Mouse (Mus musculus): Measurements from ENCODE around the gene Plek.

DNA sequence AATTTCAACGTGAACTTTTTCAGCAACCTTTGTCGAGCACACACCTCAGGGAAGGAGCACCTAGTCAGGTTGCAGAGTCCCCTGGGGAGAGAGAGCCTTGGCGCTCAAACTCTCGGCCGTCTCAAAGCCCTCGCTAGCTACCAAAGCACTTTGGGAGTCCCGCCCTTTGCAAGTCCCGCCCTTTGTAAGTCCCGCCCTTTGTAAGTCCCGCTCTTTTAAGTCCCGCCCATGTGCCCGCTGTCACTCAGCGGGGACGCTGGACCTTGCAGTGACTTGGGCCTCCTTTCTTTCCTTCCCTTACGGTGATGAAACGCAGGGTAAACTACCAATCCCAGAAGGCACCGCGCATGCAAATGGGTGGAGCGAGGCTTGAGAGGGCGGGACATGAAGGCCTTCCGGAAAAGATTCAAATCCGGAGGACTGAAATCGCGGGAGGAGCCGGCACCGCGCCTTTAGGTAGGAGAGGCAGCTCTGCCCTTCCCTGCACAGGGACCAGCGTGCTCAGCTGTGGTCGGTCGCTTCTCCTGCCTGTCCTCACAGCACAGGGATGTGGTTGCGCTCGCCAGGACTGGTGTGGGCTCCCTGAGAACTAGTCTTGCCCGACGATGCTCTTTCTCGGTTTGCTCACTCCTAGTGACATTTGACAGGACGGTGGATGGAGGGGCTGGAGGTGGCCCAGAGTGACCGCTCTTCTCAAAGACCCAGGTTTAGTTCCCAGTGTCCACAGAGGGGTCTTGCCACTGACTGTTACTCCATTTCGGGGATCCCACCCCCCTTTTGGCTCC is 101.0 kb downstream of the Plek start, which contains the start of gene Fbxo48:
- TF ChIP-seq POLR2A (IDR thresholded peaks at IDR 0.05; ENCODE audit: low read depth, low read length) (peak; percentile 98), ELF1 (IDR thresholded peaks at IDR 0.05; ENCODE audit: low read depth, low read length) (peak; percentile 95), TCF12 (IDR thresholded peaks at IDR 0.05; ENCODE audit: low read depth, low read length) (peak; percentile 93), CTCF (conservative IDR thresholded peaks at IDR 0.05 in 1 of 2, IDR thresholded peaks at IDR 0.05 in 1 of 2; ENCODE audit: low read depth in 2 of 2, low read length in 2 of 2) (no peak), ZC3H11A (IDR thresholded peaks at IDR 0.05; ENCODE audit: low read depth, low read length) (no peak), NRF1 (IDR thresholded peaks at IDR 0.05; ENCODE audit: low read depth, low read length) (peak; percentile 50; the same call in 1 of the 2 replicates), MAZ (IDR thresholded peaks at IDR 0.05; ENCODE audit: low read depth, low read length) (no peak), USF2 (conservative IDR thresholded peaks at IDR 0.05; ENCODE audit: low read depth, low read length) (no peak), RCOR1 (conservative IDR thresholded peaks at IDR 0.05; ENCODE audit: low read depth, low read length) (no peak)

All from CH12.LX (cell line).